Mouse (Mus musculus): ENCODE data around the gene Olfr978. TPM values are rescaled to one million over a fixed set of nuclear protein-coding genes. Genes with fewer than 3 reads are reported as not detected.
"Not testable (repeated sequence)": the region's sequence is repeated elsewhere in the genome, so short reads cannot be mapped to it uniquely, and the experiment has no call there.

Gene Olfr978
- total RNA-seq (2022): not detected

DNA sequence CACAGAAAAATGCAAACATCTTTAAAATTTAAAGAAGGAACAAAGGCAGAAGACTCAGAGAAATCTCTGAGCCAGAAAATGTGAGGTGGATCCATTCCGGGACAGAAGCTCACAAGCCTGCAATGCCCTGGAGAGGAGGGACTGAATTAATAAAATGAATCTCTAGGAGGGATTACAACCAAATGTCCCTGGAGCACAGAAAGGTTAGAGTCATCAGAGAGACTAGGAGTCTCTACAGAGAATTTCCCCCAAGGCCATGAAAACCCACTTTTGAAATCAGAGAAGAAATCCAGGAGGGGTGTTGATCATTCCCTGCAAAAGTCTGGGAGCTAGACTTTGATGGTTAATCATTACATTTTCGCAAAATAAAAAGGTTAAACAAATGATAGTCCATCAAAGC is at the start of gene Olfr978:
TSS of gene Olfr978 (plus strand) at position 301 of the 400 bp plus-strand sequence.
- DNase-seq (ENCODE audit: low spot score in 2 of 2): no peak

DNA sequence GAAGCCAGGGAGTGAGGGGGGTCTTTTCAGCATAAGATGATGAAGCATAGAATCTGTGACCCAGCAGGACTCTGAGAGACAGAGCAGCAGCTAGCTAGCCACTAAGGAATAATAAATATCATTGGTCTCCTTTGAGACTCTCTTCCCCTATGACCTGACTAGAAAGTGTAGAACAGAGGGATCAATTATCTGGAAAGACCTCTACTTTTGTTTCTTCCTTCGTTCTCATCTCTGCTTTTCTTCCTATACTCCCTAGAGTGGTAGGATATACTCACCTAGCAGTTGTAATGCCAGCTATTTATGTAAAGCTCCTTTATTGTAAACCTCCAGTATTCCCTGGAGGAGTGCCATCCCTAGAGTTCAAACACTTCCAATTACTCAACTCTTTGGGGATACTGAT is 40.0 kb upstream of the Olfr978 start, which contains the start of gene Olfr975:
TSS of gene Olfr975 (minus strand) at position 101 of the 400 bp plus-strand sequence.
- no peak for DNase-seq (ENCODE audit: low spot score in 2 of 2)

DNA sequence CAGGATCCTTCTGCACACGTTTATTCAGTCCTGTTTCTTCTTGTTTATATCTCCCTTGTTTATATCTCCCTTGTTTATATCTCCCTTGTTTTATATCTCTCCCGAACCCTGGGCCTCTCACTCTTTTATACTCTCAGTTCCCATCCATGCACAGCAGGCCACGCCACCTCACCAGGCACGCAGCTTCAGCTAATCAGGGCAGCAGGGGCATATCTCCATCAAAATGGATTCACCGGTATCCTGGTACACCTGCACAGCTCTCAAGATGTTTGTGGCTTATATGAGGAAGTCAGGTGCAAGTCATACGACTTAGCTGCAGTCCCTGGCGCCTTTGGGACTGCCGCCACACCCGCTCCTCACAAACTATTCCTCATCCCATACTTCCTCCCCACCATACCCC is 30.9 kb upstream of the Olfr978 start, which contains the start of gene Olfr976:
TSS of gene Olfr976 (minus strand) at position 101 of the 400 bp plus-strand sequence.
- not testable (repeated sequence) for DNase-seq (ENCODE audit: low spot score in 2 of 2)

DNA sequence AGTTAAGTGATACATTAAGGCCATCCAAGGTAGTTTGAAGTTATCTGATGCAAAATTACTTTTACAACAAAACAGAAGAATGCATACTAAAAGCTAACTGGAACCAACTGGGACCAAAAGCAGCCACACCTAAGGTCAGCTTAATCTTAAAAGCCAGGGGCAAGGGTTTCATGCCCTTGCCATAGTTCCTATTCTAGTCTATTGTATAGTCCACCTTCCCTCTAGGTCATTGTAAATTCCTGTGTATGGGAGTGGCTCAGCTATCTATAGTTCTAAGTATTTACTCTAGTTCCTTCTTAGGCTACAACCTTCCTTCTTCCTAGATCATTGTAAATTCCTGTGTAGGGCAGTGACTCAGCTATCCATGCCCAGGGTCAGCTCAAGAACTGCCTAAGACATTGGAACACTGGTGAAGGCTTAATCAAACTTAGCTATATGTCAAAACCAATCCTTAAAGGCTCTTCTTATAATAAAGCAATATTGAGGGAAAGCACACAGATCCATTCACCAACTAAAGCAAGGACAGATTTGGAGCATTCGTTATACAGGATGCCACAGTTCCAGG is 15.2 kb upstream of the Olfr978 start:
- DNase-seq (ENCODE audit: low spot score in 2 of 2): not testable (repeated sequence)

DNA sequence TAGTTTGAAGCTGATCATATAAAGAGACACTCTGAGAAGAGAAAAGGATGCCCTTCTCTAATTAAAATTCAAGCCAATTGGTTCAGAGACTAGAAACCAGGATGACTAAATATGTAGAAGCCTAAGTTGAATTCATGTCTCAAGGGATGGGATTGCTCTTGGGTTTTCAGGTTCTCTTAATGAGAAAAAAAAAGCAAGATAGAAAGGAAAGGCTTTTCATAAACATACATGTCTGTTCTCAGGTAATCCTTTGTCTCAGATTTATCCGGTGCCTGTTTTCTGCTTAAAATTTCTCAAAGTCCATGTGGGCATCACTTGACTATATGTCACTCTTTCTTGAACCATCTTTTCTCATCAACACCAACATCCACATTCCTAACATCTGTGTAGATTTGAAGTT is 11.5 kb downstream of the Olfr978 start, which contains the start of gene Olfr979:
TSS of gene Olfr979 (minus strand) at position 101 of the 400 bp plus-strand sequence.
- DNase-seq (ENCODE audit: low spot score in 2 of 2): no peak

DNA sequence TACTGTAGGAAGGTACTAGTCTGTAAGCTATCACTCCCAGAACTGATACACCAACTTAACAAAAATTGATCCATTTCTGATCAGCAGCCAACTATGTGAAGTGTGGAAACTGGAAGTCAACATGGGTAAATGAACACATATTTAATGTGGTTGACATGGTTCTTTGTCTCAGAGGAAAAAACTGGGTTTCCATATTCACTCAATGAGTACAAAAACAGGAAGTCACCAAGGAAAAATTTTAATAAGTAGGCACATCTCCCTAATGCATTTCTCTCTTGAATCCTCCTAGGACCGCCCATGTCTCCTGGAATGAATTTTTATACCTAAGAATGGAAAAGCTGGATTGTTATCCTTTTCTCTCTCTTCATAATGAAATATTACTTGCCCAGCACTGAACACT is 17.6 kb downstream of the Olfr978 start, which contains the start of gene Olfr980:
TSS of gene Olfr980 (minus strand) at position 101 of the 400 bp plus-strand sequence.
- DNase-seq (ENCODE audit: low spot score in 2 of 2): no peak

DNA sequence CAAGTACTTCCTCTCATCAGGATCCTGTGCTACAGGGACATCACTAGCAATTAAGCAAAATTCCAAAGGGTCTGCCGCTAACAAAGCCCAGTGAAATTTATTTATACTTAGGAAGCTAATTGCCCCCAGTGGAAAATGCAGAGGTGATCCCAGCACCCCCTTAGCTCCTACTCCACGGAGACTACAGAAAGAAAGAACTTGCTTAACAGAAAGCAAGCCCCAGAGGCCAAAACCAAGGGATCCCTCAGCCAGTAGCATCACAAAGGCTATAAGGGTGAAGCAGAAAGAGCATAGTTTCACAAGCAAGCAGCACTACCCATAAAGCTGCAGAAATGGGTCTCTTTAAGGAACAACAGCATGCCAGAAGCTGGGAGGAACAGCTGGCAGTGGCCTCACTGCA is 29.3 kb downstream of the Olfr978 start, which contains the start of gene Olfr981:
TSS of gene Olfr981 (plus strand) at position 301 of the 400 bp plus-strand sequence.
- DNase-seq (ENCODE audit: low spot score in 2 of 2): no peak

Other genes with a start within 250 kb of the Olfr978 start
- gene Olfr967, start 245.9 kb upstream of the Olfr978 start, total RNA-seq (2022): not detected
- gene Olfr968, start 208.9 kb upstream of the Olfr978 start, total RNA-seq (2022): not detected
- gene Olfr969, start 201.2 kb upstream of the Olfr978 start, total RNA-seq (2022): not detected
- gene Olfr970, start 183.3 kb upstream of the Olfr978 start, total RNA-seq (2022): not detected
- not detected for gene Olfr971, start 155.2 kb upstream of the Olfr978 start, total RNA-seq (2022)
- gene Olfr972, start 125.7 kb upstream of the Olfr978 start, total RNA-seq (2022): not detected
- gene Olfr229, start 84.8 kb upstream of the Olfr978 start, total RNA-seq (2022): not detected
- gene Olfr974, start 54.6 kb upstream of the Olfr978 start, total RNA-seq (2022): not detected
- not detected for gene Olfr975, start 40.1 kb upstream of the Olfr978 start, total RNA-seq (2022)
- gene Olfr976, start 31.0 kb upstream of the Olfr978 start, total RNA-seq (2022): not detected
- gene Olfr979, start 11.4 kb downstream of the Olfr978 start, total RNA-seq (2022): not detected
- not detected for gene Olfr980, start 17.5 kb downstream of the Olfr978 start, total RNA-seq (2022)
- gene Olfr981, start 29.4 kb downstream of the Olfr978 start, total RNA-seq (2022): not detected
- gene Olfr982, start 81.7 kb downstream of the Olfr978 start, total RNA-seq (2022): not detected
- not detected for gene Olfr983, start 101.5 kb downstream of the Olfr978 start, total RNA-seq (2022)
- not detected for gene Olfr984, start 122.1 kb downstream of the Olfr978 start, total RNA-seq (2022)
- gene Olfr985, start 138.1 kb downstream of the Olfr978 start, total RNA-seq (2022): not detected
- not detected for gene Tmem225, start 156.0 kb downstream of the Olfr978 start, total RNA-seq (2022)
- gene Olfr986, start 188.8 kb downstream of the Olfr978 start, total RNA-seq (2022): not detected
- gene Zfp202, start 200.2 kb downstream of the Olfr978 start, total RNA-seq (2022): 1 to 10 TPM; 1.6 to 2.1 (median 1.8) TPM

All from gastrocnemius, adult 8-10 months (tissue).